Mouse (Mus musculus) limb, embryonic 11.5 days (tissue): Measurements from ENCODE around the gene Bmp15. TPM values are rescaled to one million over a fixed set of nuclear protein-coding genes. Genes with fewer than 3 reads are reported as not detected.
A peak's percentile ranks its signal among the peaks of the same experiment; 100 is the strongest.

Source experiments
- ATAC-seq: fragments of 200-750 bp; cut with Nextera tagmentation; 2 replicates; pipeline ENCODE4 v1.8.0; 2017; ENCODE audit warnings: low read depth; ENCODE audit not compliant: insufficient number of reproducible peaks, low FRiP score, low TSS enrichment
- DNase-seq: peaks from one replicate; pipeline ENCODE4 v3.0.0-alpha.2; 2015; ENCODE audit warnings: low spot score
- H3K27ac ChIP-seq: fragments of 300-500 bp; sonication (generic); replicated peaks from 2 replicates; pipeline ENCODE4 v1.5.1; 2014; ENCODE audit warnings: low read depth, mild to moderate bottlenecking, low read length
- H3K27me3 ChIP-seq: fragments of 300-500 bp; sonication (generic); 2 replicates; pipeline ENCODE4 v1.6.1; 2014; ENCODE audit warnings: mild to moderate bottlenecking, low read length, mixed read lengths; ENCODE audit not compliant: control insufficient read depth, insufficient read depth
- H3K36me3 ChIP-seq: fragments of 300-500 bp; sonication (generic); 2 replicates; pipeline ENCODE4 v1.6.1; 2014; ENCODE audit warnings: mild to moderate bottlenecking, low read length, moderate library complexity, mixed read lengths; ENCODE audit not compliant: control insufficient read depth, insufficient read depth
- H3K4me1 ChIP-seq: fragments of 300-500 bp; sonication (generic); 2 replicates; pipeline ENCODE4 v1.6.1; 2014; ENCODE audit warnings: low read length, mixed read lengths; ENCODE audit not compliant: control insufficient read depth, insufficient read depth
- H3K4me2 ChIP-seq: fragments of 300-500 bp; sonication (generic); 2 replicates; pipeline ENCODE4 v1.6.1; 2014; ENCODE audit warnings: low read depth, mild to moderate bottlenecking, moderate library complexity; ENCODE audit not compliant: severe bottlenecking
- H3K4me3 ChIP-seq: fragments of 300-500 bp; sonication (generic); 2 replicates; pipeline ENCODE4 v1.5.1; 2014; ENCODE audit warnings: low read depth, low read length
- H3K9ac ChIP-seq: fragments of 300-500 bp; sonication (generic); 2 replicates; pipeline ENCODE4 v1.6.1; 2014; ENCODE audit warnings: mild to moderate bottlenecking, low read length
- H3K9me3 ChIP-seq: fragments of 300-500 bp; sonication (generic); 2 replicates; pipeline ENCODE4 v1.6.1; 2016; ENCODE audit warnings: low read length; ENCODE audit not compliant: control insufficient read depth
- WGBS: fragments of 180-500 bp; shearing (Covaris S2); extraction: QIAGEN DNeasy Blood & Tissue Kit; methylation state at CpG from one replicate; pipeline ENCODE4 v1.1.7; 2014; 5-methylcytosine and 5-hydroxymethylcytosine counted together
- polyA plus RNA-seq: library from polyadenylated mRNA; unstranded; fragments of >200 nt; fragmentation: Nextera tagmentation; extraction: Ambion mirVana; gene quantifications from 2 replicates; pipeline ENCODE4 v1.2.1, GENCODE M21; 2014

The Bmp15 gene
- polyA plus RNA-seq, result 0.04 and 0.10 TPM in 2 replicates

GRCm38 (mm10) chrX:6320621-6321020, at the start of gene Bmp15:
Bmp15 (minus strand) TSS chrX:6320721.
- Histone ChIP-seq H3K4me3 (no peak within 1 kb of the TSS), H3K9me3 (no peaks in the 10 kb centered on the region), H3K4me2 (no peak within 1 kb of the TSS), H3K9ac (no peak within 1 kb of the TSS), H3K27ac (no peak within 1 kb of the TSS), H3K4me1 (no peaks in the 10 kb centered on the region), H3K36me3 (no peaks in the 10 kb centered on the region), H3K27me3 (no peaks in the 10 kb centered on the region)
- DNase-seq, result no peak
- 77% methylated on average over 3 of the region's 3 CpGs for WGBS
- no peak for ATAC-seq

GRCm38 (mm10) chrX:6368822-6369221, 48.3 kb upstream of the Bmp15 start:
- ATAC-seq (no peak), DNase-seq (no peak)
- Histone ChIP-seq H3K4me2 (no peak overlapping the region), H3K27ac (no peak overlapping the region), H3K36me3 (no peaks in the 10 kb centered on the region), H3K9ac (no peak overlapping the region), H3K4me1 (no peaks in the 10 kb centered on the region), H3K4me3 (no peak overlapping the region), H3K27me3 (no peaks in the 10 kb centered on the region), H3K9me3 (no peaks in the 10 kb centered on the region)
- WGBS, result 77% methylated on average over 1 of the region's 1 CpGs

- Histone ChIP-seq H3K9ac (no peak overlapping the region), H3K4me3 (no peak overlapping the region), H3K36me3 (no peaks in the 10 kb centered on the region), H3K27ac (no peak overlapping the region), H3K27me3 (no peaks in the 10 kb centered on the region), H3K4me1 (no peaks in the 10 kb centered on the region), H3K4me2 (no peak overlapping the region), H3K9me3 (no peaks in the 10 kb centered on the region)
- no peak for DNase-seq
- no peak for ATAC-seq
- WGBS, result 67% methylated on average over 6 of the region's 6 CpGs
Observed at GRCm38 (mm10) chrX:6357503-6358114, 37.1 kb upstream of the Bmp15 start.

GRCm38 (mm10) chrX:6356876-6357275, 36.4 kb upstream of the Bmp15 start:
- whole genome bisulfite sequencing, result 83% methylated on average over 3 of the region's 3 CpGs

GRCm38 (mm10) chrX:6345273-6345959, 24.9 kb upstream of the Bmp15 start:
- Histone ChIP-seq H3K9ac (no peak overlapping the region), H3K4me3 (no peak overlapping the region), H3K9me3 (no peaks in the 10 kb centered on the region), H3K27me3 (no peaks in the 10 kb centered on the region), H3K4me1 (no peaks in the 10 kb centered on the region), H3K27ac (no peak overlapping the region), H3K4me2 (no peak overlapping the region), H3K36me3 (no peaks in the 10 kb centered on the region)
- DNase-seq (no peak), ATAC-seq (no peak)
- 75% methylated on average over 1 of the region's 1 CpGs for WGBS

More at GRCm38 (mm10) chrX:6356876-6357275, 36.4 kb upstream of the Bmp15 start:
- H3K9ac ChIP-seq, result no peak overlapping the region
- H3K4me3 ChIP-seq, result no peak overlapping the region
- H3K27me3 ChIP-seq, result no peaks in the 10 kb centered on the region
- no peak overlapping the region for H3K27ac ChIP-seq
- no peak overlapping the region for H3K4me2 ChIP-seq
- ATAC-seq, result no peak
- DNase-seq, result no peak
- H3K36me3 ChIP-seq, result no peaks in the 10 kb centered on the region
- H3K4me1 ChIP-seq, result no peaks in the 10 kb centered on the region
- H3K9me3 ChIP-seq, result no peaks in the 10 kb centered on the region

- WGBS, result 35% methylated on average over 1 of the region's 1 CpGs
- Histone ChIP-seq H3K4me2 (no peak overlapping the region), H3K9me3 (no peaks in the 10 kb centered on the region), H3K4me1 (no peaks in the 10 kb centered on the region), H3K9ac (no peak overlapping the region), H3K27ac (no peak overlapping the region), H3K27me3 (no peaks in the 10 kb centered on the region), H3K36me3 (no peaks in the 10 kb centered on the region), H3K4me3 (no peak overlapping the region)
- ATAC-seq (no peak), DNase-seq (peak; percentile 21)
Observed at GRCm38 (mm10) chrX:6324056-6324455, 3.5 kb upstream of the Bmp15 start.

GRCm38 (mm10) chrX:6317747-6318146, 2.8 kb downstream of the Bmp15 start:
- ATAC-seq (no peak), DNase-seq (no peak)
- no peaks in the 10 kb centered on the region for H3K36me3 ChIP-seq
- H3K27ac ChIP-seq, result no peak overlapping the region
- H3K9ac ChIP-seq, result no peak overlapping the region
- H3K27me3 ChIP-seq, result no peaks in the 10 kb centered on the region
- 76% methylated on average over 1 of the region's 1 CpGs for WGBS
- H3K9me3 ChIP-seq, result no peaks in the 10 kb centered on the region
- no peak overlapping the region for H3K4me2 ChIP-seq
- no peak overlapping the region for H3K4me3 ChIP-seq
- no peaks in the 10 kb centered on the region for H3K4me1 ChIP-seq
